Mouse (Mus musculus) kidney, adult 2 months (tissue): ENCODE measurements around the gene Mctp1. TPM values are rescaled to one million over a fixed set of nuclear protein-coding genes. Genes with fewer than 3 reads are reported as not detected.
"Not testable (repeated sequence)": the region's sequence is repeated elsewhere in the genome, so short reads cannot be mapped to it uniquely, and the experiment has no call there.

Experiments
- DNase-seq: peaks from one replicate; pipeline ENCODE4 v3.0.0; 2021
- H3K27ac ChIP-seq: fragments of 200-500 bp; 2 replicates; pipeline ENCODE4 v1.5.1; 2012; ENCODE audit warnings: low read depth, low read length, control low read depth, inconsistent platforms; ENCODE audit not compliant: insufficient read depth
- H3K27me3 ChIP-seq: fragments of 200-500 bp; replicated peaks from 2 replicates; pipeline ENCODE4 v1.6.1; 2012; ENCODE audit warnings: mild to moderate bottlenecking, moderate library complexity, low read length, inconsistent platforms; ENCODE audit not compliant: control insufficient read depth, insufficient read depth
- H3K36me3 ChIP-seq: fragments of 200-500 bp; 2 replicates; pipeline ENCODE4 v1.6.1; 2012; ENCODE audit warnings: mild to moderate bottlenecking, moderate library complexity, low read length, inconsistent platforms; ENCODE audit not compliant: control insufficient read depth, insufficient read depth
- H3K4me1 ChIP-seq: fragments of 200-500 bp; 2 replicates; pipeline ENCODE4 v1.6.1; 2011; ENCODE audit warnings: low read length; ENCODE audit not compliant: control insufficient read depth, insufficient read depth
- H3K4me3 ChIP-seq: fragments of 200-500 bp; 2 replicates; pipeline ENCODE4 v1.5.1; 2011; ENCODE audit warnings: mild to moderate bottlenecking, low read depth, low read length, control low read depth; ENCODE audit not compliant: insufficient read depth
- CTCF ChIP-seq: fragments of 200-500 bp; conservative IDR thresholded peaks from 2 replicates; pipeline ENCODE4 v1.5.1; 2011; ENCODE audit warnings: low read depth, mild to moderate bottlenecking, control low read depth, low read length, moderate library complexity, mixed read lengths; ENCODE audit not compliant: insufficient read depth, insufficient read length
- POLR2A ChIP-seq: fragments of 200-500 bp; IDR thresholded peaks from one replicate; pipeline ENCODE4 v1.6.1; 2011; ENCODE audit warnings: low read depth, low read length, control low read depth
- WGBS: fragments of 180-500 bp; shearing (Covaris S2); methylation state at CpG from one replicate; pipeline ENCODE4 v1.1.7; 2018; 5-methylcytosine and 5-hydroxymethylcytosine counted together
- polyA plus RNA-seq: library from polyadenylated mRNA; depleted of rRNA; stranded (reverse); fragments of >200 nt; gene quantifications from 2 replicates; pipeline ENCODE4 v1.2.3, GENCODE M21; 2012

Mctp1 gene
- polyA plus RNA-seq, 1 experiment: 0.14 TPM

- 70% methylated on average over 2 of the region's 2 CpGs for WGBS
- DNase-seq: no peak
- H3K27ac ChIP-seq: no peak overlapping the region
Observed at GRCm38 (mm10) chr13:76429927-76430326, 45.6 kb downstream of the Mctp1 start.

DNA sequence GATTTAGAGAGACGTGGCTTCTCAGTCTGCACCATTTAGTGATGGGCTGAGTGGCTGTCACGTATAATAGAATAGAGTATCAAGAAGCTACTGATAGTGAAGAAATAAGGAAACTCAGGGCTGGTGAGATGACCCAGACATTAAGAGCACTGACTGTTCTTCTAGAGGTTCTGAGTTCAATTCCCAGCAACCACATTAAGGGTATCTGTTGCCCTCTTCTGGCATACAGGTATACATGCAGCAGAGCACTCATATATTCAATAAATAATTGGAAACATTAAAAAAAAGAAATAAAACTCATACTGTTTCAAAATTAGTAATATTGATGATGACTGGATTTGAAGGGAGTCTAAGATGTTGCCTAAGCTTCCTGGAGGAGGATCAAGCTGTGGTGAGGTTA is 47.6 kb downstream of the Mctp1 start:
- WGBS: 95% methylated on average over 2 of the region's 2 CpGs
- Histone ChIP-seq H3K36me3 (no peaks in the 10 kb centered on the region), H3K4me3 (no peak overlapping the region), H3K4me1 (no peaks in the 10 kb centered on the region), H3K27me3 (no peaks in the 10 kb centered on the region), H3K27ac (no peak overlapping the region)
- DNase-seq: no peak
- TF ChIP-seq CTCF (no peak), POLR2A (no peak)

More at GRCm38 (mm10) chr13:76429927-76430326, 45.6 kb downstream of the Mctp1 start:
- Histone ChIP-seq H3K4me3 (no peak overlapping the region), H3K27me3 (no peaks in the 10 kb centered on the region), H3K4me1 (no peaks in the 10 kb centered on the region), H3K36me3 (no peaks in the 10 kb centered on the region)
- TF ChIP-seq CTCF (no peak), POLR2A (no peak)

DNA sequence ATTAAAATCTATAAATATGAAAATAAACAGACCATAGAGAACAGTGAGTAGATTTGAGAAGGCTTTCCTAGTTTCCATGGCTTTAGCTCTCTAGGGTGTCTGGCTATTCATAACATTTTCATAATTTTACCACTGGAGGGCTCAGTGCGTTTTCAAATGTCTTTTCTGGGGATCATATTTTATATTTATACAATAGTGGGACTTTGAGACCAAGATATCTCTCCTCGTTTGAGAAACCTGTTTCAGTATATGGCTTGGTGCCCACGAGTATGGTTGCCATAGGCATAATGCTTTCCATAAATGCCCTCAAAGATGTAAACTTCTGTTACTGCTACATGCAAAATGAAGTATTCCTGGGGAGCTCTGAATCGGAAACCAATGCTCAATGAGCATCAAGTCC is 49.1 kb downstream of the Mctp1 start:
- no peak overlapping the region for H3K27ac ChIP-seq
- no peak overlapping the region for H3K4me3 ChIP-seq
- H3K27me3 ChIP-seq: no peaks in the 10 kb centered on the region
- 73% methylated on average over 4 of the region's 4 CpGs for WGBS
- no peaks in the 10 kb centered on the region for H3K36me3 ChIP-seq
- H3K4me1 ChIP-seq: no peaks in the 10 kb centered on the region
- DNase-seq: no peak
- TF ChIP-seq POLR2A: no peak
- TF ChIP-seq CTCF: no peak

DNA sequence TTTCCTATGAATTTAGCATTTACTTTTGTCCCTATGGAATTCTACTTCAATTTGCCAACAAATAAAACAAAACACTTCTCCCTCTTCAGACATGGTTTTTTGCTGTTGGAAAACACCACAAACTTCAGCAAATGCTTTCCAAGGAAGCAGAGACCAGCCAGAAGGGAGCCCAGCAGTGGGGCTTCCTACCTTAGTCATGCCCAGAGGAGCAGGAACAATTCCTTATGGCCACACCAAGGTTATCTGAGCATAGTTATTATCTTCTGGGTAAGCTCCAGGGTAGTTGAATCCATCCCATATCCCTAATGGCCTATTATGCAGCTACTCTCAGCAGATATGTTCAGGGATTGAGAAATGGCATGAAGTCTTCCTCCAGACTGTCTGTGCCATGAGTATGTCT is 52.1 kb downstream of the Mctp1 start:
- Histone ChIP-seq H3K4me1 (no peaks in the 10 kb centered on the region), H3K36me3 (no peaks in the 10 kb centered on the region), H3K4me3 (no peak overlapping the region), H3K27me3 (no peaks in the 10 kb centered on the region), H3K27ac (no peak overlapping the region)
- no peak for DNase-seq
- no peak for TF ChIP-seq CTCF
- TF ChIP-seq POLR2A: no peak

DNA sequence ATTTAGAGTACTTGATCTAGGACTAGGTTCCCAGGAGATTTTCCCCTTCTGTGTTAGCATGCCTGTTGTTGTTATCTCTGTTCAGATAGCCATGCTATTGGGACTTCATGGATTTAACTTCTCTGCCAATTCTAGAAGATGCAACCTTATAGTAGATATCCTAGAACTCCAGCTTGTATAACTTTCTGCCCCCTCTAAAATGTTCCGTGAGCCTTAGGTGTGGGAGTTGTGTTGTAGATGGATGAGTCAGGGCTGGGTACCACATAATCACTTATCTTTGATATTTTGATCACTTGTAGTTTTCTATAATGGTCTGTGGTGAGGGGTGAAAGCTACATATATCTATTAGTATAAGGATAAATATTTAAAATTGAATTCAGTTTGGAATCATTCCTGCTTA is 54.4 kb downstream of the Mctp1 start:
- Histone ChIP-seq H3K4me3 (no peak overlapping the region), H3K27me3 (no peaks in the 10 kb centered on the region), H3K4me1 (no peaks in the 10 kb centered on the region), H3K36me3 (no peaks in the 10 kb centered on the region), H3K27ac (no peak overlapping the region)
- 74% methylated on average over 1 of the region's 1 CpGs for WGBS
- DNase-seq: no peak
- TF ChIP-seq POLR2A: no peak
- no peak for TF ChIP-seq CTCF

- DNase-seq: no peak
- Histone ChIP-seq H3K27ac (no peak overlapping the region), H3K4me1 (no peaks in the 10 kb centered on the region), H3K4me3 (no peak overlapping the region), H3K27me3 (no peaks in the 10 kb centered on the region), H3K36me3 (no peaks in the 10 kb centered on the region)
- no peak for TF ChIP-seq POLR2A
- TF ChIP-seq CTCF: no peak
- WGBS: 83% methylated on average over 1 of the region's 1 CpGs
Observed at GRCm38 (mm10) chr13:76446059-76446458, 61.7 kb downstream of the Mctp1 start.

DNA sequence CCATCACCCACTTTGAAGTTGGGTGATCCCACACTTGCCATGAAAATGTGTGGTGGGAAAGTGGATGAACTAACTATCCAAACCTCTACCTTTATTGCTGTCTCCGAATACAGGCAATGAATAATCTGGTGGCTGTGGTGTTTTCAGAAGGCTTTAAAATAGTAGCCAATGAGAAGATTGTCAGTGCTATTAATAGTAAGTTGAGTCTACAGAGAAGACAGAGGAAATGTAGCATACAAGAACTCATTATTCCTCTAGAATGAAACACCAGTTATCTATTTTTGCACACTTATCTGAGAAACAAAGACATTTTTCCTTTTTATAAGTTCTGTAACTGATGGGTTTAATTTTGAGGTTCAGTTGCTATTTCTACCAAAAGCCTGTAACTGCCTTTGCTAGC is 63.2 kb downstream of the Mctp1 start:
- Histone ChIP-seq H3K36me3 (no peaks in the 10 kb centered on the region), H3K4me1 (no peaks in the 10 kb centered on the region), H3K27ac (no peak overlapping the region), H3K27me3 (no peaks in the 10 kb centered on the region), H3K4me3 (no peak overlapping the region)
- 80% methylated on average over 1 of the region's 1 CpGs for WGBS
- TF ChIP-seq POLR2A (no peak), CTCF (no peak)
- no peak for DNase-seq

- DNase-seq: not testable (repeated sequence)
- 82% methylated on average over 3 of the region's 3 CpGs for WGBS
Observed at GRCm38 (mm10) chr13:76451526-76451925, 67.2 kb downstream of the Mctp1 start.

GRCm38 (mm10) chr13:76481601-76482000 is 97.3 kb downstream of the Mctp1 start:
- H3K36me3 ChIP-seq: no peaks in the 10 kb centered on the region
- no peak for DNase-seq

More at GRCm38 (mm10) chr13:76451526-76451925, 67.2 kb downstream of the Mctp1 start:
- H3K36me3 ChIP-seq, H3K27me3 ChIP-seq, H3K27ac ChIP-seq, H3K4me3 ChIP-seq, H3K4me1 ChIP-seq: not testable (repeated sequence)

More at GRCm38 (mm10) chr13:76481601-76482000, 97.3 kb downstream of the Mctp1 start:
- no peak for TF ChIP-seq CTCF
- TF ChIP-seq POLR2A: no peak
- Histone ChIP-seq H3K4me1 (no peaks in the 10 kb centered on the region), H3K4me3 (no peak overlapping the region), H3K27ac (no peak overlapping the region), H3K27me3 (no peaks in the 10 kb centered on the region; the same call in 1 of the 2 replicates)
